Mouse (Mus musculus) liver, adult 2 months (tissue): ENCODE results near the gene Hspb8. TPM values are rescaled to one million over a fixed set of nuclear protein-coding genes. Genes with fewer than 3 reads are reported as not detected.

ENCODE experiments used
- DNase-seq: peaks from one replicate; pipeline ENCODE4 v3.0.0-alpha.2; 2011; ENCODE audit warnings: low read depth, low spot score; ENCODE audit errors: extremely low read depth
- H3K27ac ChIP-seq: fragments of 200-500 bp; replicated peaks from 2 replicates; pipeline ENCODE4 v1.5.1; 2012; ENCODE audit warnings: low read depth, mild to moderate bottlenecking, control low read depth, inconsistent platforms, low read length; ENCODE audit not compliant: insufficient read depth
- H3K27me3 ChIP-seq: fragments of 200-500 bp; 2 replicates; pipeline ENCODE4 v1.6.1; 2012; ENCODE audit warnings: mild to moderate bottlenecking, moderate library complexity, low read length, inconsistent platforms; ENCODE audit not compliant: control insufficient read depth, insufficient read depth
- H3K36me3 ChIP-seq: fragments of 200-500 bp; 2 replicates; pipeline ENCODE4 v1.6.1; 2012; ENCODE audit warnings: low read length, inconsistent platforms; ENCODE audit not compliant: control insufficient read depth, insufficient read depth
- H3K4me1 ChIP-seq: fragments of 200-500 bp; 2 replicates; pipeline ENCODE4 v1.6.1; 2011; ENCODE audit warnings: low read length; ENCODE audit not compliant: control insufficient read depth, insufficient read depth
- H3K4me3 ChIP-seq: fragments of 200-500 bp; 2 replicates; pipeline ENCODE4 v1.5.1; 2011; ENCODE audit warnings: low read depth, mild to moderate bottlenecking, control low read depth, low read length, moderate library complexity; ENCODE audit not compliant: insufficient read depth
- H3K79me2 ChIP-seq: fragments of 200-500 bp; 2 replicates; pipeline ENCODE4 v1.6.1; 2012; ENCODE audit warnings: inconsistent platforms, mild to moderate bottlenecking, low read length, moderate library complexity; ENCODE audit not compliant: control insufficient read depth, insufficient read depth
- H3K9ac ChIP-seq: fragments of 200-500 bp; 2 replicates; pipeline ENCODE4 v1.6.1; 2012; ENCODE audit warnings: low read depth, mild to moderate bottlenecking, control low read depth, inconsistent platforms, low read length
- CTCF ChIP-seq: fragments of 200-500 bp; IDR thresholded peaks from 2 replicates; pipeline ENCODE4 v1.5.1; 2011; ENCODE audit warnings: low read depth, low read length, control low read depth
- POLR2A ChIP-seq: fragments of 200-500 bp; IDR thresholded peaks from 2 replicates; pipeline ENCODE4 v1.6.1; 2011; ENCODE audit warnings: low read length, control low read depth; ENCODE audit not compliant: insufficient read depth; ENCODE audit errors: extremely low read depth
- WGBS: fragments of 180-500 bp; shearing (Covaris S2); methylation state at CpG from one replicate; pipeline ENCODE4 v1.1.7; 2018; 5-methylcytosine and 5-hydroxymethylcytosine counted together
- polyA plus RNA-seq: library from polyadenylated mRNA; depleted of rRNA; stranded (reverse); fragments of >200 nt; gene quantifications from 2 replicates; pipeline ENCODE4 v1.2.3, GENCODE M21; 2012
- total RNA-seq: library from RNA; depleted of rRNA; stranded (reverse); fragments of >200 nt; gene quantifications from 2 replicates; pipeline ENCODE4 v1.2.3, GENCODE M21; 2014

Hspb8 gene
- total and polyA plus RNA-seq, 2 experiments: 149 to 216 TPM

- Histone ChIP-seq H3K27ac (peak overlapping the region; percentile 37), H3K4me1 (peaks cover 26% of the 10 kb centered on the region), H3K27me3 (no peaks in the 10 kb centered on the region), H3K36me3 (peaks cover 21% of the 10 kb centered on the region), H3K79me2 (peaks cover 41% of the 10 kb centered on the region; the same call in 1 of the 2 replicates), H3K4me3 (peak overlapping the region; percentile 78), H3K9ac (peak overlapping the region; percentile 72)
- WGBS: 21% methylated on average over 6 of the region's 6 CpGs
- TF ChIP-seq POLR2A (no peak), CTCF (no peak)
- DNase-seq: peak; percentile 84
These were observed 3.2 kb downstream of the Hspb8 start for GRCm38 (mm10) chr5:116419322-116420045.

GRCm38 (mm10) chr5:116416208-116416607, 6.5 kb downstream of the Hspb8 start:
- peaks cover 37% of the 10 kb centered on the region; the same call in 1 of the 2 replicates for H3K79me2 ChIP-seq
- no peak for DNase-seq
- H3K4me3 ChIP-seq: no peak overlapping the region
- H3K9ac ChIP-seq: no peak overlapping the region
- H3K27ac ChIP-seq: no peak overlapping the region
- peaks cover 25% of the 10 kb centered on the region for H3K4me1 ChIP-seq
- H3K27me3 ChIP-seq: no peaks in the 10 kb centered on the region
- WGBS: 67% methylated on average over 5 of the region's 5 CpGs
- H3K36me3 ChIP-seq: peaks cover 39% of the 10 kb centered on the region
- TF ChIP-seq CTCF: no peak
- no peak for TF ChIP-seq POLR2A

GRCm38 (mm10) chr5:116409689-116410590, 12.7 kb downstream of the Hspb8 start:
- H3K9ac ChIP-seq: no peak overlapping the region
- no peak overlapping the region for H3K27ac ChIP-seq
- H3K4me1 ChIP-seq: peaks cover 16% of the 10 kb centered on the region
- 40% methylated on average over 16 of the region's 16 CpGs for WGBS
- no peak for TF ChIP-seq POLR2A
- TF ChIP-seq CTCF: no peak
- 0 out of 2 replicates have a peak, but pooled peaks cover 3% of the 10 kb centered on the region for H3K79me2 ChIP-seq
- peaks cover 40% of the 10 kb centered on the region for H3K36me3 ChIP-seq
- H3K4me3 ChIP-seq: no peak overlapping the region
- no peaks in the 10 kb centered on the region for H3K27me3 ChIP-seq
- DNase-seq: no peak

GRCm38 (mm10) chr5:116408965-116409364, 13.7 kb downstream of the Hspb8 start:
- Histone ChIP-seq H3K36me3 (peaks cover 35% of the 10 kb centered on the region), H3K27me3 (no peaks in the 10 kb centered on the region), H3K27ac (no peak overlapping the region), H3K9ac (no peak overlapping the region), H3K79me2 (0 out of 2 replicates have a peak, but pooled peaks cover under 1% of the 10 kb centered on the region), H3K4me3 (no peak overlapping the region), H3K4me1 (peaks cover 13% of the 10 kb centered on the region)
- peak; percentile 45 for DNase-seq
- 48% methylated on average over 9 of the region's 9 CpGs for WGBS
- TF ChIP-seq POLR2A: no peak
- peak; percentile 27; the same call in 1 of the 2 replicates for TF ChIP-seq CTCF

- Histone ChIP-seq H3K9ac (no peak overlapping the region), H3K27ac (peak overlapping the region; percentile 5; the same call in 1 of the 2 replicates), H3K79me2 (no peaks in the 10 kb centered on the region), H3K36me3 (peaks cover 32% of the 10 kb centered on the region), H3K4me1 (peaks cover 12% of the 10 kb centered on the region), H3K27me3 (no peaks in the 10 kb centered on the region), H3K4me3 (no peak overlapping the region)
- TF ChIP-seq POLR2A: no peak
- TF ChIP-seq CTCF: no peak
- peak; percentile 73 for DNase-seq
- 2% methylated on average over 6 of the region's 6 CpGs for WGBS
These were observed 14.7 kb downstream of the Hspb8 start for GRCm38 (mm10) chr5:116407936-116408335.
